Mouse (Mus musculus) heart, postnatal 36 days (tissue): Measurements from ENCODE around the gene Mepce. TPM values are rescaled to one million over a fixed set of nuclear protein-coding genes. Genes with fewer than 3 reads are reported as not detected.

ENCODE experiments used
- DNase-seq, 2 experiments: peaks; one replicate each; pipeline ENCODE4 v3.0.0; 2021 to 2022
- intact Hi-C: fragments of 180-260 bp; cut with DNase I; formaldehyde crosslinking; loops from one replicate; pipeline ENCODE4 v1.15.1; 2025
- total RNA-seq, 2 experiments: library from RNA; stranded (reverse); gene quantifications; 2 replicates each; pipeline ENCODE4 v1.2.3; 2021

The Mepce gene
- total RNA-seq, 2 experiments from 2014 or later = 25.6 to 35.3 TPM

DNA sequence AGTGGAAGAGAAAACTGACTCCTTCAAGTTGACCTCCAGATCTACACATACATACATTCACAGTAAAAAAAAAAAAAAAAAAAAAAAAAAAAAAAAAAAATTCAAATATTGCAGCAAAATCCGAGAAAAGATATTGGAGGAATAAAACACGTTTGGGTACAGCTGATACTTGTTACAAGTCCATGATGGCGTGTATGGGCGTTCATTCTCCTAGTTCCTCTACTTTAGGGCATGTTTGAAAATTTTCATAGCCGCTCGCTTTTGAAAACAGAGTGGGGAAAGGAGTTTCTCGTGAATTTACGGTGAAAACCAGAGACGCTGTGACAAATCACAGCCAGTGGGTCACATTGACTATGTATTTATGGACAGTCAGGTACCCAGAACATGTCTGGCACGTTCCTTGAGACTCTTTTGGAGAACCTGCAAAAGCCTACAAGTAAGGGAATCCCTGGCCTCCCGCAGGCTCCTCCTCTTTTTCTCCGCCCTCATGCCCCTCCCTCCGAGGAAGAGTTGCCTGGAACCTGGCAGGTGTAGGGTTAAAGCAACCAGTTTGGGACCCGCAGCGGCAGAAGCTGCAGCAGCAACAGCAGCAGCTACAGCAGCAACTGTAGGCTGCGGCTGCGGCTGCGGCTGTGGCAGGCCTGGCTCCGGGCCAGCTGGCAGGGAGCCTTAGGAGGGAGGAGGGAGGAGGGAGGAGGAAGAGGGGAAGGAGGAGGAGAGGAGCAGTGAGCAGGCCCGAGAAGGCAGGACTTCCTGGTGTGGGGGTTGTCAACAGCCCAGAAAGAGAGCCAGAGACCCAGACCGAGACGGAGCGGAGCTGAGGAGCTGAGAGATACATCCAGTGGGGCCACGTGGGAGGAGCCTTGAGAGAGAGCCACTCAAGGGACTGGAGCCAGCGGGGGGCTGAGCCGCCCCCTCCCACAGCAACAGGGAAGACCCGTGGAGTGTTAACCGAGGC lies 42.0 kb downstream of the Mepce start, which contains the start of gene Tsc22d4:
TSS of gene Tsc22d4 (plus strand) at position 517 of the 958 bp plus-strand sequence.
- intact Hi-C loops = loop anchor here (2.0 kb wide), 1 partner anchor 213 kb away; the partner anchor contains the start of genes Epo and Gnb2
- peak; percentile 94 to 95 for DNase-seq

DNA sequence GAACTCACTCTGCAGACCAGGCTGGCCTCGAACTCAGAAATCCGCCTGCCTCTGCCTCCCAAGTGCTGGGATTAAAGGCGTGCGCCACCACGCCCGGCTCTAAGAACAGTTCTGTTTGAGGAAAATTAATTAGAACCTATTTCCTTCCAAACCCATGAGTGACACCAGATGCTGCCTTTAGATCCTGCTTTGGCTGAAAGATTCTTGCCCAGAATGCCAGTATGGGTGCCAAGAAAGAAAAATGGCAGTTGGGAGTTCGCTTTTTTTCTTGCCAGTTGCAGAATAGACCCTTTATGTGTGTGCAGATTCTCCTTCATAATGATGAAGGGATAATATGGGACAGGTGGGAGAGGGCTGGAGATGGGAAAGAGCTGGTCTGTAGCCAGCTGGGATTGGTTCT lies 43.3 kb downstream of the Mepce start:
- intact Hi-C loops = loop anchor here (5.0 kb wide), 1 partner anchor 142 kb away; the partner anchor contains the start of gene Mospd3
- no peak for DNase-seq

DNA sequence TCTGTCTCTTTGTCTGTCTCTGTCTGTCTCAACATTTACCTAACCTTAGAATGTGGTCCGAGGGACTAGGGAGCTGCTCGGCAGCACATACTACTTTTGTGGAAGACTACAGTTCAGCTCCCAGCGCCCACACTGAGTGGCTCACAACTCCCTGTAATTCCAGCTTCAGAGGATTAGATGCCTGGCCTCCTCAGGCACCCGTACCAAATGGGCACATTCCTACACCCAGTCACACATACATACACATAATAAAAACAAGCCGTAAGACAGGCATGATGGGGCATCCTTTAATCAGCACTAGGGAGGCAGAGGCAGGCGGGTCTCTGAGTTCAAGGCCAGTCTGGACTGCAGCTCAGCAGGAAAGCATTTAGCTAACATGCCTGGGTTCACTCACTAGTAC lies 44.6 kb downstream of the Mepce start:
- intact Hi-C loops = loop anchor here (5.0 kb wide), 1 partner anchor 141 kb away; the partner anchor contains the start of gene Mospd3

DNA sequence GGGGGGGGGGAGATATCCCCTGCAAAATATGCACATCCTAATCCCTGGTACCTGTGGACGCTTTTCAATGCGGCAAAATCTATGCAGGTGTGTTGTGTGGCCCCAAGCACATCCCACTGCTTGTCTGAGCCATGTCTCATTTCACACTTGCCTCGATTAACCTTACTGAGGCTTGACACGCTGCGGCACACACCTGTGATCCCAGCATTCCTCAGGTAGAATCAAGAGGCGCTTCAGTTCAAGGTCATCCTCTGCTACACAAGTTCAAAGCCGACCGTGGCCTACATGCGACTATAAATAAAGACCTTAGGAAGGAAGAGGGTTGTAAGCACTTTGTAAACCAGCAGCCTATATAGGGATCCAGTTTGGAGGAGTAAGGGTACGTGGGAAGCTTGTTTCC lies 45.4 kb downstream of the Mepce start:
- intact Hi-C loops = loop anchor here (5.0 kb wide), 1 partner anchor 140 kb away; the partner anchor contains the start of gene Mospd3
- DNase-seq = no peak

More for the DNA sequence above, 44.6 kb downstream of the Mepce start:
- DNase-seq = no peak

DNA sequence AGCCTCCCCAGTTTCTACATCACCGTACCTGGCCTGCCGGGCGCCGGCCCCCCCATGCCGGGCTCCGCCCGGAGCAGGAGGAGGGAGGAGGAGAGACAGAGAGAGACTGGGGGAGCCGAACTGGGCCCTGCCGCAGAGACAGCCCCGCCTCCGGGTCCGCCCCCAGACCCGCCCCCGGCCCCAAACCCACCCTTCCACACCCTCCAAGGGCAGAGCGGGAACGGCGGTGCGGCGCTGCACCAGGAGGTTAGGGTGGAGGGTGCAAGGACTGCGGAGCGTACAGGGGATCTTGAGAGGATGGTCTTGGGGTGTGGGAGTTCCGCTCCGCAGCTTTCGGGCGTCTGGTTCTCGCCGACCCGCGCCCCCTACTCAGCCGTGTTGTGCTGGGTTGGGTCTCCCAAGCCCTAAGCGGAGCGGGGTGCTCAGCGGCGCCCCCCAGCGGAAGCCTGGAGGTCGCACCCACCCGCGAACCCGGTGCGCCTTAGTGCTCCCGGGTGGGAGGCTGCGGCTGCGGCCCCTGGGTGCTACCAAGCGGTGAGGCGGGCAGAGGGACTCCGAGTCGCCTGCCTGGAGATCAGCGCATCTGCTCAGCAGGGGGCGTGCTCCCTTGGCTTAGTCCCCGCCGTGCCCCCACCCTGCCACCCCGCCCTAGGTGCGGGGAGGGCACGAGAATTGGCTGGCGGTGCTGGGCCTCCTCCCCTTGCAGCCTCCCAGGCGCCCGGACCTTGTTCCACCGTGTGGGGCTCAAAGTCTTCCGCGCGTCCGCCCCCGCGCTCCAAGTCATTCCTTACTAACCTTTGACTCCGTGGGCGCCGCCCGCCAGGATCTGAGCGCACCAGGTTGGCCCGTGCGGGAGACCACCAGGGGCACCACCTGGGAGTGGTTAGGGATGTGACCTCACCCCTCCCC lies 46.2 kb downstream of the Mepce start, which contains the start of gene Nyap1:
TSS of gene Nyap1 (minus strand) at position 585 of the 909 bp plus-strand sequence.
- intact Hi-C loops = loop anchor here (2.0 to 5.0 kb wide), 3 partner anchors 16 to 139 kb away; partner anchors contain the start of gene Mospd3

DNA sequence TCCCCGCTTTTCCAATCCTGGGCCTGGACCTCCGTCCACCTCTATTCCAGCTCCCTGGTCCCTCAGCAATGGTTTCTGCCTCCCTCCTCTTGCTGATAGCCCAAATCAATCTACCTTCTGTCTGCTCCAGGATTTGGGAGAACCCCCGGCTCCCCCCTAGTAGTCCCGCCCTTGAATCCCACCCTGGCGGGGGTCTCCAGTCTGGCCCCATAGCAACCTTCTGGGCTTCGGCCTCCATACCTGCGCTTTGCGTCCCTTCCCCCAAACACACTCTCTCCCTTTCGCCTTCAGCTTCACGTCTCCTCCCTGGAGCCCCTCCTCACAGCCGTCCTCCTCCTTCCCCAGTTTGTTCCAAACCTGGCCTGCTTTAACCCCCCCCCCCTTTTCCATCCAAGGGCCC lies 46.9 kb downstream of the Mepce start:
- intact Hi-C loops = loop anchor here (2.0 to 5.0 kb wide), 3 partner anchors 16 to 138 kb away; partner anchors contain the start of gene Mospd3
- no peak for DNase-seq

More for the DNA sequence above, 46.2 kb downstream of the Mepce start, which contains the start of gene Nyap1:
- peak; percentile 84 to 87 for DNase-seq

DNA sequence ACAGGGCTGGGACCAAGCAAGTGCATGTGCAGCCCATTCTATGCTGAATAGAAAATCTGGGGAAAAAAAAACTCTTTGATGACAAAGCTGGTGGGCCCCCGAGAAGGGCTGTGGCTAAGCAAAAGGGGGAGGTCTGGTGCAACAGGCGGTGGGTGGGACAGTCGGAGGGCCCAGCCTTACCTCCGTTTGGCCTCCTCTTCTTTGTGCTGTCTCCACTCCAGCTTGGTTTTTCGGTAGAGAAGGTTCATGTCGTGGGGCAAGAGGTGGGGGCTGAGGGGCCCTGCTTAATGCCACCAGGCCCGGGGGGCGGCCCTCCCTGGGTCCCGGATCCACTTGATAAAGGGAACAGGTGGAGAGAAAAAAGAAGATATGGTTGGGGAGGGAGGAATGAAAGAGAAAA lies 48.0 kb downstream of the Mepce start:
- DNase-seq = no peak
- intact Hi-C loops = no loop called here

DNA sequence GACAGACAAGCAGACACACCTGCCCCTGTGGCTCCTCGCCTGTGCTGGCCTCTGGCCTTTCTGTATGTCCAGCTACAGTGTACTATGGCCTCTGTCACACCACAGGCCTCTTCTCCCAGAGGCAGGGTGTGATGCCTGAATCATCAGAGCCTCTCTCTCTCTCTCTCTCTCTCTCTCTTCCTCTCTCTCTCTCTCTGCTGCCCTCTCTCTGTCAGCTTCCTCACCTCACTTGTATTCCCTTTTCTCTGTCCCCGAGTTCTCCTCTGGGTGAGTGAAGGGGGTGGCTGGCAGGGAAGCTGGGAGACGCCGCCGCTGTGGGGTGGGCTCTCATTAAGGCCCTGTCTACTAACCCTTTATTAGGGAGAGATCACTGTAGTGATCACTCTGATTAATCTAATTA lies 48.9 kb downstream of the Mepce start:
- intact Hi-C loops = no loop called here
- no peak for DNase-seq

DNA sequence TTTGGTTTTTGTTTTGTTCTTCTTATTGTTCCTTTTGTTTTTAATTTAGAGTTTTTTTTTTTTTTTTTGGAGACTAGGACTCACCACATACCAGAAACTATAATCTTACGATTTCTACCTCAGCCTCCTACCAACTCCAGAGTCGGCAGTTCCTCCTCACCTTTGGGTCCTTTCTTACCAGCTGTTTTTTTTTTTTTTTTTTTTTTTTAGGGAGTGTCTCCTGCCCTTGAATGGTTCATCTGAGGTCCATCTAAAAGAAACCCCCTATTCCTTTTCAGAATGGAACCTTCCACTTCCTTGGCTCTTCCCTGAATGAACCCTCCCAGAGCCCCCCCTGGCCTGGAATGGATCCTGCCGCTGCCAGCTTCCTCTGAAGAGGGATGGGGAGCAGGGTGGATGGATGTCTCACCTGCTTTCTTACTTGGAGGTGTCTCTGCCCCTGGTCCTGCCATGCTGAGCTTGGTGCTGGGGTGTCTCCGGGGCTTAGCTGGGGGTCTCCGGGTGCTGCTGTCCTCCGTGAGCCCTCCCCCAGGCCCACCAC lies 50.0 kb downstream of the Mepce start:
- intact Hi-C loops = no loop called here
- no peak for DNase-seq

DNA sequence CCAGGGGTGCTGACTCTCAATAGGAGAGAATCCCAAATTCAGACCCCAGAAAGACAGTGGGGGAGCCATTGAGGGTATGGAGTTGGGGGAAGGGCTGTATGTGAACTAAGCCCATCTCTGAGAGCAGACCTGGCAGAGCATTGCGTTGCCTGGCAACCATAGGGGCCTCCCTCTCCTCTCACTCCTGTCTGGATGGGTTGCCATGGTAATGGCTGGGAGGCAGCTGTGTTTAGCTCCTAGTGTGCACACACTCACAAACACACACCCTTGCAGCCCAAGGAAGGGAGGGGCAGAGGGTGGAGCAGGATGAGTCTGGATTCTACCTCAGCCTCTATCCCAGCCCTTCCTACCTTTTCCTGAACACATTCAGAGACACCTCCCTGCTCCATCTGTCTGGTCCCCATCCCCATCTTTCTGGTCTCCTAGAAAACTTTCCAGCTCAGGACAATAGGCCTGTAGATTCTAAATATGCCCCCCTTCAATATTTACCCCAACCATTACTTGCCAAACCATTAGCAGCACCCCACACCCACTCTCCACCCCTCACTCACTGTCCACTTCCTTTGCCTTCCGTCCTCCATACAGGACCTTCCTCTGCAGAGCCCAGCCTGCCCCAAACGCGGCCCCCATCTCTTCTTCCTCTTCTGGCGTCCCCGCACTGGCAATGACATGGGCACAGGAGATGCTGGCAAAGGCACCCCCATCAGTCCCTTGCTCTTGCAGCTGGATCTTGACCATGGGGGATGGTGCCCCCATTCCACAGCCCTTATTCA lies 53.0 kb downstream of the Mepce start:
- intact Hi-C loops = no loop called here
- no peak for DNase-seq

DNA sequence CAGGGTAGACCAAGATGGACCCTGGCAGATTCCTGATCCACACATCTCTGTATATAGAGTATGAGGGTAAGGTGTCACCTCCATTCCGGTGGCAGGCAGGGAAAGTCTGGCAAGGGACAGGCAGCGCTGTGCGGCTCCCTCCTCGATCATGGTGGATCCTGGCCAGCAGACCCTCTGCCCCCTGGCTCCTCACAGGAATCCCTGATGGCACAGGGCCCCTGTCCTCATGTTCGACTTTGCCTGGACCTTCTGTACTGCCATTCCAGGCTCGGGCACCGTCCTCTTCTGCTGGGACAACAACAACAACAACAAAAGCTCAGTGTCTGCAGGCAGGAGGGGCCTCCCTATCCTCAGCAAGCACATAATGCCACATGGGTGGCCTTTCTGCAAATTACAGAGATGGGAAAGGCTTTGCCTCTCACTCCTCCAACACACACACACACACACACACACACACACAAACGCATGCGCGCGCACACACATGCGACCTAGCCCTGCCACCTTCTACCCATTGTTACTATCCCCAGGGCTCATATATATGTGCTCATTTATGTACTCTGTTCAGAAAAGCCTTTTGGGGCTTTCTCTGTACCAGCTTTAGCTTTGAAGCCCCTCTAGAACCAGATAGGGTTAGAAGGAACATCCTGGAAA lies 53.7 kb downstream of the Mepce start:
- DNase-seq = no peak
- intact Hi-C loops = no loop called here

Other genes starting within 250 kb of the Mepce start
- not detected for gene Actl6b, start 234.1 kb downstream of the Mepce start, total RNA-seq
- gene Tfr2, start 217.8 kb downstream of the Mepce start, total RNA-seq = not detected
- gene Mospd3, start 186.6 kb downstream of the Mepce start, total RNA-seq = 10 to 100 TPM; 16.5 to 16.8 TPM
- 10 to 100 TPM; 58.1 to 65.1 TPM for gene Pcolce, start 173.9 kb downstream of the Mepce start, total RNA-seq
- gene Fbxo24, start 158.7 kb downstream of the Mepce start, total RNA-seq = under 1 TPM; 0.16 to 0.31 TPM
- 10 to 100 TPM; 18.4 to 20.5 TPM for gene Lrch4, start 158.5 kb downstream of the Mepce start, total RNA-seq
- 1 to 10 TPM; 3.9 to 4.9 TPM for gene Gm20605, start 158.5 kb downstream of the Mepce start, total RNA-seq
- 1 to 10 TPM; 1.2 to 1.7 TPM for gene Sap25, start 146.3 kb downstream of the Mepce start, total RNA-seq
- gene Irs3, start 141.9 kb downstream of the Mepce start, total RNA-seq = under 1 TPM; 0.14 to 0.75 TPM
- gene Agfg2, start 102.9 kb downstream of the Mepce start, total RNA-seq = 10 to 100 TPM; 11.6 to 18.3 TPM
- gene Nyap1, start 46.0 kb downstream of the Mepce start, total RNA-seq = 1 to 10 TPM in 1 of 2 experiments, under 1 TPM in 1; 0.81 to 1.1 TPM
- 100 to 1,000 TPM; 260 to 268 TPM for gene Tsc22d4, start 41.9 kb downstream of the Mepce start, total RNA-seq
- 10 to 100 TPM; 10.7 to 12.3 TPM for gene Ppp1r35, start 8.8 kb downstream of the Mepce start, total RNA-seq
- gene Zcwpw1, start 143 bp upstream of the Mepce start, total RNA-seq = under 1 TPM; 0.36 to 0.49 TPM
- gene Pilra, start 48.6 kb upstream of the Mepce start, total RNA-seq = 1 to 10 TPM; 3.2 TPM
- 1 to 10 TPM; 1.1 to 1.2 TPM for gene Pilrb1, start 70.5 kb upstream of the Mepce start, total RNA-seq
- 1 to 10 TPM in 1 of 2 experiments, under 1 TPM in 1; 0.80 to 1.0 TPM for gene Pilrb2, start 84.2 kb upstream of the Mepce start, total RNA-seq
- under 1 TPM; 0.19 to 0.28 TPM for gene Cyp3a13, start 134.0 kb upstream of the Mepce start, total RNA-seq
- gene Gjc3, start 175.4 kb upstream of the Mepce start, total RNA-seq = under 1 TPM; 0.33 to 0.35 TPM
- not detected for gene Azgp1, start 193.9 kb upstream of the Mepce start, total RNA-seq
- gene Smok3a, start 233.6 kb upstream of the Mepce start, total RNA-seq = not detected
- not detected for gene Smok3b, start 233.8 kb upstream of the Mepce start, total RNA-seq